Mouse (Mus musculus) left cerebral cortex, adult 8-10 months (tissue): ENCODE measurements around the gene Foxn2. TPM values are rescaled to one million over a fixed set of nuclear protein-coding genes. Genes with fewer than 3 reads are reported as not detected.
"Not testable (repeated sequence)": the region's sequence is repeated elsewhere in the genome, so short reads cannot be mapped to it uniquely, and the experiment has no call there.

Experiments used
- DNase-seq, 2 experiments: peaks; one replicate each; pipeline ENCODE4 v3.0.0; 2022; ENCODE audit warnings: low spot score in 2 of 2
- total RNA-seq, 4 experiments: library from RNA; stranded (reverse); gene quantifications; 2 replicates each; pipeline ENCODE4 v1.2.4; 2022

Gene Foxn2
- total RNA-seq, 4 experiments from 2014 or later = 16.3 to 18.8 (median 17.6) TPM

- DNase-seq = peak; percentile 25 to 32
Observed at GRCm38 (mm10) chr17:88441432-88442174, 1.1 kb downstream of the Foxn2 start.

- DNase-seq = no peak
Observed at GRCm38 (mm10) chr17:88442661-88443060, 2.1 kb downstream of the Foxn2 start.

GRCm38 (mm10) chr17:88443186-88443585 lies 2.7 kb downstream of the Foxn2 start:
- no peak for DNase-seq

GRCm38 (mm10) chr17:88458079-88458478 lies 17.6 kb downstream of the Foxn2 start:
- DNase-seq = no peak

- no peak for DNase-seq
Observed at GRCm38 (mm10) chr17:88459516-88459915, 19.0 kb downstream of the Foxn2 start.

GRCm38 (mm10) chr17:88459916-88460901 lies 19.7 kb downstream of the Foxn2 start:
- no peak for DNase-seq

GRCm38 (mm10) chr17:88462658-88463057 lies 22.1 kb downstream of the Foxn2 start:
- no peak for DNase-seq

- no peak for DNase-seq
Observed at GRCm38 (mm10) chr17:88466591-88466990, 26.1 kb downstream of the Foxn2 start.

GRCm38 (mm10) chr17:88467696-88468095 lies 27.2 kb downstream of the Foxn2 start:
- DNase-seq = no peak

- DNase-seq = not testable (repeated sequence)
Observed at GRCm38 (mm10) chr17:88468655-88469398, 28.3 kb downstream of the Foxn2 start.

- DNase-seq = peak in 1 of 2 experiments; percentile 41
Observed at GRCm38 (mm10) chr17:88473766-88474165, 33.3 kb downstream of the Foxn2 start.

GRCm38 (mm10) chr17:88477165-88477564 lies 36.7 kb downstream of the Foxn2 start:
- no peak for DNase-seq

GRCm38 (mm10) chr17:88477699-88478098 lies 37.2 kb downstream of the Foxn2 start:
- no peak for DNase-seq

- DNase-seq = no peak
Observed at GRCm38 (mm10) chr17:88479040-88479439, 38.5 kb downstream of the Foxn2 start.

GRCm38 (mm10) chr17:88480369-88480768 lies 39.9 kb downstream of the Foxn2 start:
- DNase-seq = no peak

- DNase-seq = no peak
Observed at GRCm38 (mm10) chr17:88481062-88481461, 40.6 kb downstream of the Foxn2 start.

GRCm38 (mm10) chr17:88481587-88481986 lies 41.1 kb downstream of the Foxn2 start:
- DNase-seq = no peak

GRCm38 (mm10) chr17:88484539-88484938 lies 44.0 kb downstream of the Foxn2 start:
- DNase-seq = no peak

GRCm38 (mm10) chr17:88484951-88485350 lies 44.4 kb downstream of the Foxn2 start:
- no peak for DNase-seq

- DNase-seq = no peak
Observed at GRCm38 (mm10) chr17:88490546-88490945, 50.0 kb downstream of the Foxn2 start.

GRCm38 (mm10) chr17:88491366-88492106 lies 51.0 kb downstream of the Foxn2 start:
- no peak for DNase-seq
